Mouse (Mus musculus) hindbrain, embryonic 15.5 days (tissue): ENCODE results near the gene Tcea2. TPM values are rescaled to one million over a fixed set of nuclear protein-coding genes. Genes with fewer than 3 reads are reported as not detected.
A peak's percentile ranks its signal among the peaks of the same experiment; 100 is the strongest.

Source experiments
- ATAC-seq: fragments of 200-750 bp; cut with Nextera tagmentation; 2 replicates; pipeline ENCODE4 v1.8.0; 2017; ENCODE audit warnings: low read depth, moderate number of reproducible peaks, moderate TSS enrichment; ENCODE audit not compliant: low FRiP score
- H3K27ac ChIP-seq: fragments of 300-500 bp; sonication (generic); replicated peaks from 2 replicates; pipeline ENCODE4 v1.5.1; 2015; ENCODE audit warnings: mild to moderate bottlenecking, inconsistent platforms
- H3K27me3 ChIP-seq: fragments of 300-500 bp; sonication (generic); 2 replicates; pipeline ENCODE4 v1.6.1; 2015; ENCODE audit warnings: control low read depth, inconsistent platforms
- H3K36me3 ChIP-seq: fragments of 300-500 bp; sonication (generic); 2 replicates; pipeline ENCODE4 v1.6.1; 2015; ENCODE audit warnings: control low read depth, inconsistent platforms
- H3K4me1 ChIP-seq: fragments of 300-500 bp; sonication (generic); replicated peaks from 2 replicates; pipeline ENCODE4 v1.6.1; 2015; ENCODE audit warnings: control low read depth, inconsistent platforms
- H3K4me2 ChIP-seq: fragments of 300-500 bp; sonication (generic); 2 replicates; pipeline ENCODE4 v1.6.1; 2015; ENCODE audit warnings: moderate library complexity, mild to moderate bottlenecking, inconsistent platforms
- H3K4me3 ChIP-seq: fragments of 300-500 bp; sonication (generic); 2 replicates; pipeline ENCODE4 v1.5.1; 2015; ENCODE audit warnings: mild to moderate bottlenecking, inconsistent platforms
- H3K9ac ChIP-seq: fragments of 300-500 bp; sonication (generic); 2 replicates; pipeline ENCODE4 v1.6.1; 2015; ENCODE audit warnings: inconsistent platforms
- H3K9me3 ChIP-seq: fragments of 300-500 bp; sonication (generic); 2 replicates; pipeline ENCODE4 v1.6.1; 2016; ENCODE audit warnings: control low read depth, inconsistent platforms
- WGBS: fragments of 180-500 bp; shearing (Covaris S2); methylation state at CpG from one replicate; pipeline ENCODE4 v1.1.7; 2015; 5-methylcytosine and 5-hydroxymethylcytosine counted together
- polyA plus RNA-seq: library from polyadenylated mRNA; unstranded; fragments of >200 nt; fragmentation: Nextera tagmentation; extraction: Ambion mirVana; gene quantifications from 2 replicates; pipeline ENCODE4 v1.2.1, GENCODE M21; 2015

Tcea2 gene
- polyA plus RNA-seq = 38.5 and 46.8 TPM in 2 replicates

- Histone ChIP-seq H3K27me3 (no peaks in the 10 kb centered on the region), H3K36me3 (0 out of 2 replicates have a peak, but pooled peaks cover under 1% of the 10 kb centered on the region), H3K4me2 (peak within 1 kb of the TSS; percentile 91), H3K9me3 (no peaks in the 10 kb centered on the region), H3K27ac (peak within 1 kb of the TSS; percentile 79), H3K4me1 (peaks cover 25% of the 10 kb centered on the region), H3K9ac (peak within 1 kb of the TSS; percentile 84), H3K4me3 (peak within 1 kb of the TSS; percentile 64)
- peak; percentile 62 for ATAC-seq
- WGBS = under 1% methylated on average over 65 of the region's 69 CpGs
Observed at GRCm38 (mm10) chr2:181679951-181680715, at the start of gene Tcea2. Gene Tcea2 (plus strand): TSS chr2:181680310.

GRCm38 (mm10) chr2:181632624-181633023 lies 47.5 kb upstream of the Tcea2 start:
- Histone ChIP-seq H3K27me3 (no peaks in the 10 kb centered on the region), H3K27ac (no peak overlapping the region), H3K4me2 (no peak overlapping the region), H3K4me1 (no peaks in the 10 kb centered on the region), H3K4me3 (no peak overlapping the region), H3K9me3 (no peaks in the 10 kb centered on the region), H3K36me3 (peaks cover 54% of the 10 kb centered on the region), H3K9ac (no peak overlapping the region)
- 96% methylated on average over 6 of the region's 6 CpGs for WGBS
- no peak for ATAC-seq

GRCm38 (mm10) chr2:181635865-181636264 lies 44.2 kb upstream of the Tcea2 start:
- H3K4me3 ChIP-seq = no peak overlapping the region
- H3K4me1 ChIP-seq = no peaks in the 10 kb centered on the region
- no peaks in the 10 kb centered on the region for H3K9me3 ChIP-seq
- no peaks in the 10 kb centered on the region for H3K27me3 ChIP-seq
- H3K36me3 ChIP-seq = peaks cover 78% of the 10 kb centered on the region
- H3K4me2 ChIP-seq = no peak overlapping the region
- H3K27ac ChIP-seq = no peak overlapping the region
- no peak overlapping the region for H3K9ac ChIP-seq
- 93% methylated on average over 3 of the region's 3 CpGs for WGBS
- no peak for ATAC-seq

GRCm38 (mm10) chr2:181644361-181644760 lies 35.7 kb upstream of the Tcea2 start:
- H3K36me3 ChIP-seq = peaks cover 80% of the 10 kb centered on the region
- no peaks in the 10 kb centered on the region for H3K4me1 ChIP-seq
- ATAC-seq = no peak
- no peaks in the 10 kb centered on the region for H3K27me3 ChIP-seq
- no peak overlapping the region for H3K4me3 ChIP-seq
- H3K4me2 ChIP-seq = no peak overlapping the region
- H3K27ac ChIP-seq = no peak overlapping the region
- H3K9ac ChIP-seq = no peak overlapping the region
- WGBS = 93% methylated on average over 2 of the region's 2 CpGs
- H3K9me3 ChIP-seq = no peaks in the 10 kb centered on the region

- H3K4me2 ChIP-seq = no peak overlapping the region
- peaks cover 80% of the 10 kb centered on the region for H3K36me3 ChIP-seq
- no peak overlapping the region for H3K9ac ChIP-seq
- no peak overlapping the region for H3K27ac ChIP-seq
- H3K9me3 ChIP-seq = no peaks in the 10 kb centered on the region
- no peaks in the 10 kb centered on the region for H3K27me3 ChIP-seq
- ATAC-seq = no peak
- no peaks in the 10 kb centered on the region for H3K4me1 ChIP-seq
- WGBS = 90% methylated on average over 3 of the region's 3 CpGs
- H3K4me3 ChIP-seq = no peak overlapping the region
Observed at GRCm38 (mm10) chr2:181645666-181646065, 34.4 kb upstream of the Tcea2 start.

- H3K27me3 ChIP-seq = no peaks in the 10 kb centered on the region
- no peak overlapping the region for H3K4me3 ChIP-seq
- WGBS = 93% methylated on average over 6 of the region's 6 CpGs
- peaks cover 80% of the 10 kb centered on the region for H3K36me3 ChIP-seq
- no peak overlapping the region for H3K9ac ChIP-seq
- ATAC-seq = no peak
- no peaks in the 10 kb centered on the region for H3K9me3 ChIP-seq
- H3K27ac ChIP-seq = no peak overlapping the region
- no peaks in the 10 kb centered on the region for H3K4me1 ChIP-seq
- no peak overlapping the region for H3K4me2 ChIP-seq
Observed at GRCm38 (mm10) chr2:181646626-181647472, 33.3 kb upstream of the Tcea2 start.

- Histone ChIP-seq H3K27me3 (no peaks in the 10 kb centered on the region), H3K4me1 (no peaks in the 10 kb centered on the region), H3K9me3 (no peaks in the 10 kb centered on the region), H3K36me3 (peaks cover 89% of the 10 kb centered on the region), H3K4me2 (no peak overlapping the region), H3K4me3 (no peak overlapping the region), H3K9ac (no peak overlapping the region), H3K27ac (no peak overlapping the region)
- 74% methylated on average over 10 of the region's 10 CpGs for whole genome bisulfite sequencing
- ATAC-seq = peak; percentile 27; the same call in 1 of the 2 replicates
Observed at GRCm38 (mm10) chr2:181648926-181649325, 31.2 kb upstream of the Tcea2 start.

GRCm38 (mm10) chr2:181653065-181653464 lies 27.0 kb upstream of the Tcea2 start:
- Histone ChIP-seq H3K4me1 (no peaks in the 10 kb centered on the region), H3K27me3 (no peaks in the 10 kb centered on the region), H3K27ac (no peak overlapping the region), H3K4me2 (no peak overlapping the region), H3K9me3 (no peaks in the 10 kb centered on the region), H3K4me3 (no peak overlapping the region), H3K9ac (no peak overlapping the region), H3K36me3 (peaks cover 77% of the 10 kb centered on the region)
- ATAC-seq = no peak

GRCm38 (mm10) chr2:181653523-181653922 lies 26.6 kb upstream of the Tcea2 start:
- no peak for ATAC-seq
- H3K36me3 ChIP-seq = peaks cover 77% of the 10 kb centered on the region
- WGBS = 82% methylated on average over 1 of the region's 1 CpGs

GRCm38 (mm10) chr2:181656734-181657133 lies 23.4 kb upstream of the Tcea2 start, which contains the start of gene Gm29797:
Gene Gm29797 (plus strand): TSS chr2:181657034.
- WGBS = 83% methylated on average over 3 of the region's 3 CpGs
- Histone ChIP-seq H3K27ac (no peak within 1 kb of the TSS), H3K4me3 (no peak within 1 kb of the TSS), H3K4me2 (no peak within 1 kb of the TSS), H3K9me3 (no peaks in the 10 kb centered on the region), H3K36me3 (peaks cover 50% of the 10 kb centered on the region), H3K4me1 (no peaks in the 10 kb centered on the region; the same call in 1 of the 2 replicates), H3K27me3 (no peaks in the 10 kb centered on the region), H3K9ac (no peak within 1 kb of the TSS)
- ATAC-seq = no peak

More at GRCm38 (mm10) chr2:181653523-181653922, 26.6 kb upstream of the Tcea2 start:
- no peak overlapping the region for H3K4me2 ChIP-seq
- no peak overlapping the region for H3K4me3 ChIP-seq
- H3K9ac ChIP-seq = no peak overlapping the region
- no peaks in the 10 kb centered on the region for H3K4me1 ChIP-seq
- H3K9me3 ChIP-seq = no peaks in the 10 kb centered on the region
- H3K27ac ChIP-seq = no peak overlapping the region
- no peaks in the 10 kb centered on the region for H3K27me3 ChIP-seq

GRCm38 (mm10) chr2:181657441-181657840 lies 22.7 kb upstream of the Tcea2 start:
- WGBS = 65% methylated on average over 2 of the region's 2 CpGs
- Histone ChIP-seq H3K36me3 (peaks cover 45% of the 10 kb centered on the region), H3K9me3 (no peaks in the 10 kb centered on the region), H3K9ac (no peak overlapping the region), H3K27ac (no peak overlapping the region), H3K4me1 (no peaks in the 10 kb centered on the region; the same call in 1 of the 2 replicates), H3K27me3 (no peaks in the 10 kb centered on the region), H3K4me3 (no peak overlapping the region), H3K4me2 (no peak overlapping the region)
- ATAC-seq = no peak

GRCm38 (mm10) chr2:181658528-181658927 lies 21.6 kb upstream of the Tcea2 start:
- Histone ChIP-seq H3K27ac (no peak overlapping the region), H3K4me3 (no peak overlapping the region), H3K9ac (no peak overlapping the region), H3K36me3 (peaks cover 34% of the 10 kb centered on the region), H3K9me3 (no peaks in the 10 kb centered on the region), H3K4me1 (no peaks in the 10 kb centered on the region; the same call in 1 of the 2 replicates), H3K4me2 (no peak overlapping the region), H3K27me3 (no peaks in the 10 kb centered on the region)
- 86% methylated on average over 7 of the region's 7 CpGs for WGBS
- no peak for ATAC-seq
